Mouse (Mus musculus): Measurements from ENCODE around the gene Fntb. TPM values are rescaled to one million over a fixed set of nuclear protein-coding genes. Genes with fewer than 3 reads are reported as not detected.
A peak's percentile ranks its signal among the peaks of the same experiment; 100 is the strongest.

Fntb gene
- polyA plus RNA-seq (2014; fragmentation: Nextera tagmentation; extraction: Ambion mirVana), result 42.7 and 43.5 TPM in 2 replicates

- Histone ChIP-seq H3K4me3 (ENCODE audit: low read depth, low read length) (peak within 1 kb of the TSS; percentile 53), H3K4me1 (ENCODE audit: control insufficient read depth, insufficient read depth, low read length) (peaks cover 4% of the 10 kb centered on the region; the same call in 1 of the 2 replicates), H3K36me3 (ENCODE audit: control insufficient read depth, insufficient read depth, low read length) (no peaks in the 10 kb centered on the region), H3K27me3 (ENCODE audit: control insufficient read depth, insufficient read depth, low read length) (no peaks in the 10 kb centered on the region), H3K27ac (ENCODE audit: low read depth, low read length) (0 out of 2 replicates have a peak within 1 kb of the TSS, but pooled peaks have one; percentile 12), H3K9ac (ENCODE audit: low read length) (peak within 1 kb of the TSS; percentile 71), H3K9me3 (ENCODE audit: control insufficient read depth, low read length) (no peaks in the 10 kb centered on the region), H3K4me2 (peak within 1 kb of the TSS; percentile 44)
- under 1% methylated on average over 31 of the region's 31 CpGs for WGBS
- DNase-seq (ENCODE audit: low spot score, missing footprints), result peak; percentile 99
- peak; percentile 98 for ATAC-seq (ENCODE audit: low FRiP score)
Measured at GRCm38 (mm10) chr12:76765354-76765851, at the start of gene Fntb, which contains the start of gene Churc1. Gene Fntb (plus strand): TSS chr12:76765589. Gene Churc1 (plus strand): TSS chr12:76765538.

- H3K9ac ChIP-seq (ENCODE audit: low read length), result no peak overlapping the region
- WGBS, result 79% methylated on average over 4 of the region's 4 CpGs
- no peak for DNase-seq (ENCODE audit: low spot score, missing footprints)
- H3K4me2 ChIP-seq, result no peak overlapping the region
- no peak for ATAC-seq (ENCODE audit: low FRiP score)
- no peaks in the 10 kb centered on the region for H3K36me3 ChIP-seq (ENCODE audit: control insufficient read depth, insufficient read depth, low read length)
- H3K4me1 ChIP-seq (ENCODE audit: control insufficient read depth, insufficient read depth, low read length), result no peaks in the 10 kb centered on the region
- H3K9me3 ChIP-seq (ENCODE audit: control insufficient read depth, low read length), result no peaks in the 10 kb centered on the region
- no peak overlapping the region for H3K27ac ChIP-seq (ENCODE audit: low read depth, low read length)
- H3K4me3 ChIP-seq (ENCODE audit: low read depth, low read length), result no peak overlapping the region
- H3K27me3 ChIP-seq (ENCODE audit: control insufficient read depth, insufficient read depth, low read length), result no peaks in the 10 kb centered on the region
Measured at GRCm38 (mm10) chr12:76718384-76718783, 47.0 kb upstream of the Fntb start.

- Histone ChIP-seq H3K4me1 (ENCODE audit: control insufficient read depth, insufficient read depth, low read length) (no peaks in the 10 kb centered on the region), H3K27ac (ENCODE audit: low read depth, low read length) (no peak overlapping the region), H3K4me2 (no peak overlapping the region), H3K36me3 (ENCODE audit: control insufficient read depth, insufficient read depth, low read length) (no peaks in the 10 kb centered on the region), H3K9me3 (ENCODE audit: control insufficient read depth, low read length) (no peaks in the 10 kb centered on the region), H3K9ac (ENCODE audit: low read length) (no peak overlapping the region), H3K27me3 (ENCODE audit: control insufficient read depth, insufficient read depth, low read length) (no peaks in the 10 kb centered on the region), H3K4me3 (ENCODE audit: low read depth, low read length) (no peak overlapping the region)
- no peak for ATAC-seq (ENCODE audit: low FRiP score)
- DNase-seq (ENCODE audit: low spot score, missing footprints), result no peak
Measured at GRCm38 (mm10) chr12:76720572-76720971, 44.8 kb upstream of the Fntb start.

GRCm38 (mm10) chr12:76722026-76722425 is 43.4 kb upstream of the Fntb start:
- DNase-seq (ENCODE audit: low spot score, missing footprints), result no peak

GRCm38 (mm10) chr12:76727955-76728354 is 37.4 kb upstream of the Fntb start:
- no peaks in the 10 kb centered on the region for H3K27me3 ChIP-seq (ENCODE audit: control insufficient read depth, insufficient read depth, low read length)
- H3K36me3 ChIP-seq (ENCODE audit: control insufficient read depth, insufficient read depth, low read length), result no peaks in the 10 kb centered on the region
- DNase-seq (ENCODE audit: low spot score, missing footprints) (no peak), ATAC-seq (ENCODE audit: low FRiP score) (no peak)
- no peak overlapping the region for H3K4me3 ChIP-seq (ENCODE audit: low read depth, low read length)
- no peaks in the 10 kb centered on the region for H3K4me1 ChIP-seq (ENCODE audit: control insufficient read depth, insufficient read depth, low read length)
- no peaks in the 10 kb centered on the region for H3K9me3 ChIP-seq (ENCODE audit: control insufficient read depth, low read length)
- no peak overlapping the region for H3K9ac ChIP-seq (ENCODE audit: low read length)
- no peak overlapping the region for H3K4me2 ChIP-seq
- no peak overlapping the region for H3K27ac ChIP-seq (ENCODE audit: low read depth, low read length)
- WGBS, result 88% methylated on average over 4 of the region's 4 CpGs

More at GRCm38 (mm10) chr12:76722026-76722425, 43.4 kb upstream of the Fntb start:
- H3K9ac ChIP-seq (ENCODE audit: low read length), result no peak overlapping the region
- no peaks in the 10 kb centered on the region for H3K4me1 ChIP-seq (ENCODE audit: control insufficient read depth, insufficient read depth, low read length)
- ATAC-seq (ENCODE audit: low FRiP score), result no peak
- no peak overlapping the region for H3K4me2 ChIP-seq
- WGBS, result 84% methylated on average over 3 of the region's 3 CpGs
- H3K9me3 ChIP-seq (ENCODE audit: control insufficient read depth, low read length), result no peaks in the 10 kb centered on the region
- H3K36me3 ChIP-seq (ENCODE audit: control insufficient read depth, insufficient read depth, low read length), result no peaks in the 10 kb centered on the region
- no peak overlapping the region for H3K27ac ChIP-seq (ENCODE audit: low read depth, low read length)
- H3K27me3 ChIP-seq (ENCODE audit: control insufficient read depth, insufficient read depth, low read length), result no peaks in the 10 kb centered on the region
- no peak overlapping the region for H3K4me3 ChIP-seq (ENCODE audit: low read depth, low read length)

- ATAC-seq (ENCODE audit: low FRiP score), result no peak
- Histone ChIP-seq H3K4me2 (no peak overlapping the region), H3K36me3 (ENCODE audit: control insufficient read depth, insufficient read depth, low read length) (no peaks in the 10 kb centered on the region), H3K27ac (ENCODE audit: low read depth, low read length) (no peak overlapping the region), H3K9me3 (ENCODE audit: control insufficient read depth, low read length) (no peaks in the 10 kb centered on the region), H3K4me3 (ENCODE audit: low read depth, low read length) (no peak overlapping the region), H3K9ac (ENCODE audit: low read length) (no peak overlapping the region), H3K4me1 (ENCODE audit: control insufficient read depth, insufficient read depth, low read length) (no peaks in the 10 kb centered on the region), H3K27me3 (ENCODE audit: control insufficient read depth, insufficient read depth, low read length) (no peaks in the 10 kb centered on the region)
- 83% methylated on average over 16 of the region's 16 CpGs for WGBS
- DNase-seq (ENCODE audit: low spot score, missing footprints), result no peak
Measured at GRCm38 (mm10) chr12:76750866-76751459, 14.4 kb upstream of the Fntb start.

GRCm38 (mm10) chr12:76752652-76753318 is 12.6 kb upstream of the Fntb start:
- no peak overlapping the region for H3K9ac ChIP-seq (ENCODE audit: low read length)

GRCm38 (mm10) chr12:76765901-76766630 is 677 bp downstream of the Fntb start:
- Histone ChIP-seq H3K9ac (ENCODE audit: low read length) (peak overlapping the region; percentile 71), H3K4me1 (ENCODE audit: control insufficient read depth, insufficient read depth, low read length) (peaks cover 4% of the 10 kb centered on the region; the same call in 1 of the 2 replicates), H3K27me3 (ENCODE audit: control insufficient read depth, insufficient read depth, low read length) (no peaks in the 10 kb centered on the region), H3K9me3 (ENCODE audit: control insufficient read depth, low read length) (no peaks in the 10 kb centered on the region), H3K4me3 (ENCODE audit: low read depth, low read length) (peak overlapping the region; percentile 53), H3K27ac (ENCODE audit: low read depth, low read length) (no peak overlapping the region), H3K36me3 (ENCODE audit: control insufficient read depth, insufficient read depth, low read length) (no peaks in the 10 kb centered on the region), H3K4me2 (peak overlapping the region; percentile 44)
- WGBS, result 32% methylated on average over 20 of the region's 20 CpGs
- DNase-seq (ENCODE audit: low spot score, missing footprints) (peak; percentile 92), ATAC-seq (ENCODE audit: low FRiP score) (peak; percentile 22)

More at GRCm38 (mm10) chr12:76752652-76753318, 12.6 kb upstream of the Fntb start:
- H3K4me1 ChIP-seq (ENCODE audit: control insufficient read depth, insufficient read depth, low read length), result no peaks in the 10 kb centered on the region
- peak; percentile 93 for DNase-seq (ENCODE audit: low spot score, missing footprints)
- no peaks in the 10 kb centered on the region for H3K36me3 ChIP-seq (ENCODE audit: control insufficient read depth, insufficient read depth, low read length)
- H3K9me3 ChIP-seq (ENCODE audit: control insufficient read depth, low read length), result no peaks in the 10 kb centered on the region
- H3K4me3 ChIP-seq (ENCODE audit: low read depth, low read length), result no peak overlapping the region
- H3K4me2 ChIP-seq, result no peak overlapping the region
- no peaks in the 10 kb centered on the region for H3K27me3 ChIP-seq (ENCODE audit: control insufficient read depth, insufficient read depth, low read length)
- WGBS, result 52% methylated on average over 14 of the region's 14 CpGs
- ATAC-seq (ENCODE audit: low FRiP score), result 0 out of 2 replicates have a peak, but pooled peaks have one; percentile 55
- no peak overlapping the region for H3K27ac ChIP-seq (ENCODE audit: low read depth, low read length)
